Mouse (Mus musculus) neural tube, embryonic 14.5 days (tissue): ENCODE results near the gene Ifitm1. TPM values are rescaled to one million over a fixed set of nuclear protein-coding genes. Genes with fewer than 3 reads are reported as not detected.

ENCODE experiments used
- ATAC-seq: fragments of 200-750 bp; cut with Nextera tagmentation; 2 replicates; pipeline ENCODE4 v1.8.0; 2017; ENCODE audit warnings: low read depth, mild to moderate bottlenecking, moderate TSS enrichment, moderate library complexity
- H3K27ac ChIP-seq: fragments of 300-500 bp; sonication (generic); 2 replicates; pipeline ENCODE4 v1.5.1; 2014; ENCODE audit warnings: low read depth, mild to moderate bottlenecking, control low read depth, low read length, moderate library complexity, mixed read lengths
- H3K27me3 ChIP-seq: fragments of 300-500 bp; sonication (generic); 2 replicates; pipeline ENCODE4 v1.6.1; 2014; ENCODE audit warnings: low read length; ENCODE audit not compliant: control insufficient read depth, insufficient read depth
- H3K36me3 ChIP-seq: fragments of 300-500 bp; sonication (generic); 2 replicates; pipeline ENCODE4 v1.6.1; 2014; ENCODE audit warnings: low read length, mixed read lengths; ENCODE audit not compliant: control insufficient read depth, insufficient read depth
- H3K4me1 ChIP-seq: fragments of 300-500 bp; sonication (generic); 2 replicates; pipeline ENCODE4 v1.6.1; 2014; ENCODE audit warnings: low read length; ENCODE audit not compliant: control insufficient read depth, insufficient read depth
- H3K4me2 ChIP-seq: fragments of 300-500 bp; sonication (generic); 2 replicates; pipeline ENCODE4 v1.6.1; 2014; ENCODE audit warnings: mild to moderate bottlenecking, low read depth, low read length, control low read depth
- H3K4me3 ChIP-seq: fragments of 300-500 bp; sonication (generic); 2 replicates; pipeline ENCODE4 v1.5.1; 2014; ENCODE audit warnings: low read depth, low read length, control low read depth, mixed read lengths
- H3K9ac ChIP-seq: fragments of 300-500 bp; sonication (generic); replicated peaks from 2 replicates; pipeline ENCODE4 v1.6.1; 2014; ENCODE audit warnings: low read depth, mild to moderate bottlenecking, control low read depth, low read length, mixed read lengths
- H3K9me3 ChIP-seq: fragments of 300-500 bp; sonication (generic); 2 replicates; pipeline ENCODE4 v1.6.1; 2016; ENCODE audit warnings: low read length; ENCODE audit not compliant: control insufficient read depth
- WGBS: fragments of 180-500 bp; shearing (Covaris S2); extraction: QIAGEN DNeasy Blood & Tissue Kit; methylation state at CpG from one replicate; pipeline ENCODE4 v1.1.7; 2014; 5-methylcytosine and 5-hydroxymethylcytosine counted together
- polyA plus RNA-seq: library from polyadenylated mRNA; unstranded; fragments of >200 nt; fragmentation: Nextera tagmentation; extraction: Ambion mirVana; gene quantifications from 2 replicates; pipeline ENCODE4 v1.2.1, GENCODE M21; 2014

The Ifitm1 gene
- 3.5 and 23.6 TPM in 2 replicates for polyA plus RNA-seq

DNA sequence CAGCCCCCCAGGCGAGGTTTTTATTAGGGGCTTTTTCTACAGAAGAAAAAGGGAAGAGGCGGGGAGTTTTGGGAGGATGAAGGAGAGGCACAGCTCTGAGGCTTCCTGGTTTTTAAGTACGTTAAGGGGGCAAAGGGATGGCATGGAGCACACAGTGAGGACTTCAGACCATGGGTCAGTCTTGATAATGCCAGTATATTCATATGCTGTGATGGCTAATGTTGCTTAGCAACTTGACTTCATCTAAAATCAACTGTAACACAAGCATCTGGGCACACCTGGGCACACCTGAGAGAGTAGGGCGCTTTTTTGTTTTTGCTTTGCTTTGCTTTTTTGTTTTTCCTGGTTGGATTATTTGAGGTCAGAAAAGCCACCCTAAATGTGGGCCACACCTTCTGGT lies at the start of gene Ifitm1:
TSS of gene Ifitm1 (plus strand) at position 301 of the 400 bp plus-strand sequence.
- no peaks in the 10 kb centered on the region for H3K9me3 ChIP-seq
- no peaks in the 10 kb centered on the region for H3K36me3 ChIP-seq
- no peak for ATAC-seq
- H3K4me3 ChIP-seq: no peak within 1 kb of the TSS
- H3K4me1 ChIP-seq: no peaks in the 10 kb centered on the region
- 81% methylated on average over 4 of the region's 4 CpGs for WGBS
- no peak within 1 kb of the TSS for H3K27ac ChIP-seq
- H3K9ac ChIP-seq: no peak within 1 kb of the TSS
- H3K27me3 ChIP-seq: no peaks in the 10 kb centered on the region
- no peak within 1 kb of the TSS for H3K4me2 ChIP-seq

DNA sequence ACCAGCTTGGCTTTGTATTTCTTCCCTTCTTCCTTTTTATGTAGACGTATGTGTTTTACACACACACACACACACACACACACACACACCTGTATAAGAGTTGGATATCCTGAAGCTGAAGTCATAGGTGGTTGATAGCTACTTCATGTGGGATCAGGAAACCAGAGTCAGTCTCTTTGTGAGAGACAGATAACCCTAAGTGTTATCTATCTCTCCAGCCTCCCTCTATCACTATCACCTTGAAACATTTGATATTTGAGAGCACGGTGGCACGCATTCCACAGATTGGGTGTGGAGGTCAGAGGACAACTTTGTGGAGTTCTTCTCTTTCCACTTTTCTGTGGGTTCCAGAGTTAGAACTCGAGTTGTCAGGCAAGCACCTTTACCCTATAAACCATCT lies 47.1 kb upstream of the Ifitm1 start:
- Histone ChIP-seq H3K4me3 (no peak overlapping the region), H3K4me2 (no peak overlapping the region), H3K4me1 (peaks cover 8% of the 10 kb centered on the region; the same call in 1 of the 2 replicates), H3K9ac (no peak overlapping the region), H3K9me3 (no peaks in the 10 kb centered on the region), H3K27me3 (peaks cover 40% of the 10 kb centered on the region), H3K27ac (no peak overlapping the region), H3K36me3 (no peaks in the 10 kb centered on the region)
- WGBS: 85% methylated on average over 4 of the region's 4 CpGs
- no peak for ATAC-seq

- Histone ChIP-seq H3K36me3 (no peaks in the 10 kb centered on the region), H3K4me2 (no peak within 1 kb of the TSS), H3K27ac (no peak within 1 kb of the TSS), H3K9ac (no peak within 1 kb of the TSS), H3K4me1 (peaks cover 8% of the 10 kb centered on the region; the same call in 1 of the 2 replicates), H3K9me3 (no peaks in the 10 kb centered on the region), H3K27me3 (peaks cover 40% of the 10 kb centered on the region), H3K4me3 (no peak within 1 kb of the TSS)
- no peak for ATAC-seq
- WGBS: 84% methylated on average over 8 of the region's 8 CpGs
These were observed 46.5 kb upstream of the Ifitm1 start, which contains the start of gene Nlrp6 for GRCm38 (mm10) chr7:140920418-140921029. Gene Nlrp6, plus strand, starts transcription at chr7:140920902.

DNA sequence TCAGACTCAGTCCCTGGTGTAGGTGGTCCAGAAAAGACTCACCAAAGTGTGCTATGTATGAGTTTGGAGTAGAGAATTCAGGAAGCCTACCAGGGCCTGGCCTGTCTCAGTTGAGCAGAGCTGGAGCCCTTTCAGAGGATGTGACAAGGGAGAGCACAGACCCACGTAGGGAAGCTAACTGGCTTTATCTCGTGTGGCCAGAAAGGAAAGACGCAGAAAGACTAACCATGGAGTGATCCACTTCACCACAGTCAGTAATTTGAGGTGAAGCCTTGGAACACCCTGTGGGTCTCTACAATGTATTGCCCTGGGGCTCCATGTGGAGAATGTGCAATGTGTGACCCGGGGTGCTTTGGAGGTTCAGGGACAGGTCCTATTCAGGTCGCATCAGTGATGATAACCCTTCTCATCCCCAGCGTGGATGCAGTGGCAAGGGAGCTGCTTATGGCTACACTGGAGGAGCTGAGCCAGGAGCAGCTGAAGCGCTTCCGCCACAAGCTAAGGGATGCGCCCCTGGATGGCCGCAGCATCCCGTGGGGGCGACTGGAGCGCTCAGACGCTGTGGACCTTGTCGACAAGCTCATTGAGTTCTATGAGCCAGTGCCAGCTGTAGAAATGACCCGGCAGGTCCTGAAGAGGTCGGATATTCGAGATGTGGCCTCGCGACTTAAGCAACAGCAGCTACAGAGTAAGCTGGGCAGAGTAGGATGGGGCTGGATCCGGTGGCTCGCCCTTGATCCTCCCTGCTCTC lies 45.6 kb upstream of the Ifitm1 start:
- peaks cover 40% of the 10 kb centered on the region for H3K27me3 ChIP-seq
- peaks cover 8% of the 10 kb centered on the region; the same call in 1 of the 2 replicates for H3K4me1 ChIP-seq
- no peak overlapping the region for H3K4me3 ChIP-seq
- WGBS: 26% methylated on average over 22 of the region's 22 CpGs
- no peaks in the 10 kb centered on the region for H3K9me3 ChIP-seq
- no peak overlapping the region for H3K4me2 ChIP-seq
- ATAC-seq: no peak
- H3K27ac ChIP-seq: no peak overlapping the region
- no peaks in the 10 kb centered on the region for H3K36me3 ChIP-seq
- no peak overlapping the region for H3K9ac ChIP-seq

- ATAC-seq: 0 out of 2 replicates have a peak, but pooled peaks have one; percentile 46
- Histone ChIP-seq H3K4me3 (peak overlapping the region; percentile 30), H3K4me2 (peak overlapping the region; percentile 69), H3K9me3 (no peaks in the 10 kb centered on the region), H3K36me3 (no peaks in the 10 kb centered on the region), H3K27ac (no peak overlapping the region), H3K9ac (no peak overlapping the region; the same call in 1 of the 2 replicates), H3K27me3 (peaks cover 40% of the 10 kb centered on the region), H3K4me1 (peaks cover 8% of the 10 kb centered on the region; the same call in 1 of the 2 replicates)
- 0% methylated on average over 49 of the region's 49 CpGs for WGBS
These were observed 44.5 kb upstream of the Ifitm1 start for GRCm38 (mm10) chr7:140922398-140923069.

DNA sequence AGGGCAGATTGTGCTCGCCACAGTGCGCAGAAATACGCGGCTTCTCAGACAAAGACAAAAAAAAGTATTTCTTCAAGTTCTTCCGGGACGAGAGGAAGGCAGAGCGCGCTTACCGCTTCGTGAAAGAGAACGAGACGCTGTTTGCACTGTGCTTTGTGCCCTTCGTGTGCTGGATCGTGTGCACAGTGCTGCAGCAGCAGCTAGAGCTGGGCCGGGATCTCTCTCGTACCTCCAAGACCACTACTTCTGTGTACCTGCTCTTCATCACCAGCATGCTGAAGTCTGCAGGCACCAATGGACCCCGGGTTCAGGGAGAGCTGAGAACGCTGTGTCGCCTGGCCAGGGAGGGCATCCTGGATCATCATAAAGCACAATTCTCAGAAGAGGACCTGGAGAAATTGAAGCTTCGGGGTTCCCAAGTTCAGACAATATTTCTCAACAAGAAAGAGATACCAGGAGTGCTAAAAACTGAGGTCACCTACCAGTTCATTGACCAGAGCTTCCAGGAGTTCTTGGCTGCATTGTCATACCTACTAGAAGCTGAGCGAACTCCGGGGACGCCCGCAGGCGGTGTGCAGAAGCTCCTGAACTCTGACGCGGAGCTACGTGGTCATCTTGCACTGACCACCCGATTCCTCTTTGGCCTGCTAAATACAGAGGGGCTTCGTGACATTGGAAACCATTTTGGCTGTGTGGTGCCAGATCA lies 43.8 kb upstream of the Ifitm1 start:
- Histone ChIP-seq H3K27ac (no peak overlapping the region), H3K4me1 (peaks cover 8% of the 10 kb centered on the region; the same call in 1 of the 2 replicates), H3K4me2 (peak overlapping the region; percentile 69), H3K36me3 (no peaks in the 10 kb centered on the region), H3K9ac (no peak overlapping the region), H3K4me3 (peak overlapping the region; percentile 30), H3K9me3 (no peaks in the 10 kb centered on the region), H3K27me3 (peaks cover 40% of the 10 kb centered on the region)
- ATAC-seq: no peak
- 21% methylated on average over 30 of the region's 30 CpGs for WGBS

DNA sequence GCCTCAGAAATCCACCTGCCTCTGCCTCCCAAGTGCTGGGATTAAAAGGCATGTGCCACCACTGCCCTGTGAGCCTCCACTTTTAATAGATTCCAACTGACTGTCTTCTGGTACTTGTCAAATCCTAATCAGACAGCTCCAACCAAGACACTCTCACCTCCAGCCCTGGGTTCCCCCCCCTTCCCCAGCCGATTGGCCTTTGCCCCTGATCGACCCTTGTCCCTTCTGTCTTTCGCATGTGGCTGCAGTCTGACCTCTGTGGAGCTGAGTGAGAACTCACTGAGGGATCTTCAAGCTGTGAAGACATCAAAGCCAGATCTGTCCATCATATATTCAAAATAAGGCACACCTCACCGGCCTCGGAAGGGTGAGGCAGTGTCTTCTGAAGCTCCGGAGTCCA lies 39.8 kb upstream of the Ifitm1 start:
- no peak overlapping the region for H3K4me2 ChIP-seq
- H3K9me3 ChIP-seq: no peaks in the 10 kb centered on the region
- H3K4me1 ChIP-seq: peaks cover 8% of the 10 kb centered on the region; the same call in 1 of the 2 replicates
- no peak overlapping the region for H3K27ac ChIP-seq
- no peak overlapping the region for H3K9ac ChIP-seq
- no peak for ATAC-seq
- peaks cover 21% of the 10 kb centered on the region for H3K27me3 ChIP-seq
- 94% methylated on average over 6 of the region's 6 CpGs for WGBS
- H3K4me3 ChIP-seq: no peak overlapping the region
- no peaks in the 10 kb centered on the region for H3K36me3 ChIP-seq

- WGBS: 44% methylated on average over 3 of the region's 3 CpGs
- Histone ChIP-seq H3K9me3 (no peaks in the 10 kb centered on the region), H3K27me3 (no peaks in the 10 kb centered on the region), H3K27ac (no peak overlapping the region), H3K9ac (no peak overlapping the region), H3K4me2 (no peak overlapping the region), H3K4me1 (peaks cover 5% of the 10 kb centered on the region; the same call in 1 of the 2 replicates), H3K4me3 (no peak overlapping the region), H3K36me3 (no peaks in the 10 kb centered on the region)
- ATAC-seq: no peak
These were observed 28.6 kb upstream of the Ifitm1 start for GRCm38 (mm10) chr7:140938436-140938835.
